Mouse (Mus musculus): ENCODE measurements around the gene Plekhs1. TPM values are rescaled to one million over a fixed set of nuclear protein-coding genes. Genes with fewer than 3 reads are reported as not detected.

The Plekhs1 gene
- total and polyA plus RNA-seq, 3 experiments, result not detected

DNA sequence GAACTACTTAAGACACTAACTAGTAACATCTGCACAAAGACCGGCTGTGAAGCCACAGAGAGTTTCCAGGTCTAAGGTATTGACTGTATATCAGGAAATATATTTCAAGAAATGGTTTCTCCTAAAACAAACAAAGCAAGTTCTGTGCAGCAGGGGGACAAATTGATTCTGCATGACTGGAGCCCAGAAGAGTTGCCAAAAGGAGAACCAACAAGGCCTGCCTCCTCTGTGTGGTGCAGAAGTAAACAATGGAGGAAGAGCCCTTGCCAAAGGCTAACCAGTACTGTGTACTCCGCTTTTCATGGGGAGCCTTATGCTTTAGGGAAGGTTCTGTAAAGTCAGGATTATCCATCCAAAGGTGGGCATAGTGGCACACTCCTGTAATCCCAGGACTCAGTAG is 1.2 kb upstream of the Plekhs1 start:
- DNase-seq (ENCODE audit: low spot score), result no peak
- no peak for ATAC-seq (ENCODE audit: extremely low read depth, insufficient number of reproducible peaks, low FRiP score, poor library complexity, severe bottlenecking)
- Histone ChIP-seq H3K36me3 (replicated peaks) (no peaks in the 10 kb centered on the region), H3K9me3 (replicated peaks) (peaks cover 7% of the 10 kb centered on the region), H3K27me3 (ENCODE audit: insufficient read depth, low read length) (peaks cover 54% of the 10 kb centered on the region), H3K4me3 (ENCODE audit: low read depth, low read length) (no peak overlapping the region), H3K4me1 (ENCODE audit: insufficient read depth, low read depth, low read length) (peaks cover 5% of the 10 kb centered on the region; the same call in 1 of the 2 replicates)
- no peak for TF ChIP-seq CTCF (IDR thresholded peaks at IDR 0.05; ENCODE audit: low read depth, low read length)

DNA sequence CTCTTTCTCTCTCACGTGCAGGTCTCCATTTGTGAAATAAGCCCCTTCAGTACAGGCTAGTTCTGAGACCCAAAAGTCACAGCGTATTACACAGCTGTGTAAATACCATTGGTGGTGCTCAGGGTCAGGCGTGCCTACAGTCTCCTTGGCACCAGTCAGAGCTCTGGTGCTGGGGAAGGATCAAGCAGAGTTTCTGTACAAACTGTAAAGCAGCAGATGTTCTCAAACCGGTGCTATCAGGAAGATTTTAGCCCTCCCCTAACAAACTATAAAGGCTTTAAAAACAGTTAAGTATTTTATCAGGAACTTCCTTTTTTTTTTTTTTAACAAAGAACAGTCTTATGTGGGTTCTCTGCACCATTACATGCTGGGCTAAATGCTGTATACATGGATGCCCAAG is 1.3 kb downstream of the Plekhs1 start:
- TF ChIP-seq GATA2 (IDR thresholded peaks at IDR 0.05; ENCODE audit: borderline replicate concordance, low read depth, low read length) (no peak), CTCF (IDR thresholded peaks at IDR 0.05; ENCODE audit: low read depth, low read length) (no peak)
- H3K27me3 ChIP-seq (ENCODE audit: insufficient read depth, low read length), result peaks cover 45% of the 10 kb centered on the region
- no peak for DNase-seq (ENCODE audit: low spot score)
- H3K4me3 ChIP-seq (ENCODE audit: low read depth, low read length), result no peak overlapping the region
- H3K4me1 ChIP-seq (ENCODE audit: insufficient read depth, low read depth, low read length), result peaks cover 5% of the 10 kb centered on the region; the same call in 1 of the 2 replicates
- no peaks in the 10 kb centered on the region for H3K36me3 ChIP-seq (replicated peaks)
- no peak for ATAC-seq (ENCODE audit: extremely low read depth, insufficient number of reproducible peaks, low FRiP score, poor library complexity, severe bottlenecking)
- peaks cover 7% of the 10 kb centered on the region for H3K9me3 ChIP-seq (replicated peaks)

DNA sequence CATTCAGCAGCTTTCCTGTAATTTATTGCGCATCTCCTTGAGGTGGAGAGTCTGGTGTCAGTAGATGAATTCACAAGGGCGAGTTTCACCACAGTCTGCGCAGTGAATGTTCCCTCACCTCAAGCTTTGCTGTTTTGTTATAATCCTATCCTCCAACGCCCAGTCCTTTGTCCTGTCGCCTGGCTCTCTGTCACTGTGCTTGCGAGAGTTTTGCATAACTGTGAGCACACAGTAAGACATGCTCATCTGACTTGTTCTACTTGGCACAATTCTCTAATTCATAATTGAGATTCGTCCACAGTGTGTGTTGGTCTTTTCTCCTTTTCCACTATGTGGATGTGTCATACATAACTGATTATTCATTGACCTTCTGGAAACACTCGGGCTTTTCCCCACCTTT is 5.0 kb downstream of the Plekhs1 start:
- H3K36me3 ChIP-seq (replicated peaks), result no peaks in the 10 kb centered on the region
- peaks cover 28% of the 10 kb centered on the region for H3K27me3 ChIP-seq (ENCODE audit: insufficient read depth, low read length)
- DNase-seq (ENCODE audit: low spot score), result no peak
- H3K4me3 ChIP-seq (ENCODE audit: low read depth, low read length), result no peak overlapping the region
- ATAC-seq (ENCODE audit: extremely low read depth, insufficient number of reproducible peaks, low FRiP score, poor library complexity, severe bottlenecking), result no peak
- H3K4me1 ChIP-seq (ENCODE audit: insufficient read depth, low read depth, low read length), result peaks cover 3% of the 10 kb centered on the region; the same call in 1 of the 2 replicates
- no peak for TF ChIP-seq GATA1 (IDR thresholded peaks at IDR 0.05; ENCODE audit: borderline replicate concordance, low read length)
- no peak for TF ChIP-seq POLR2AphosphoS5 (IDR thresholded peaks at IDR 0.05; ENCODE audit: insufficient replicate concordance, low read depth, low read length)
- no peak for TF ChIP-seq TAL1 (conservative IDR thresholded peaks at IDR 0.05; ENCODE audit: low read depth, low read length)
- no peak for TF ChIP-seq GATA2 (IDR thresholded peaks at IDR 0.05; ENCODE audit: borderline replicate concordance, low read depth, low read length)
- TF ChIP-seq CTCF (IDR thresholded peaks at IDR 0.05; ENCODE audit: low read depth, low read length), result no peak
- peaks cover 7% of the 10 kb centered on the region for H3K9me3 ChIP-seq (replicated peaks)

DNA sequence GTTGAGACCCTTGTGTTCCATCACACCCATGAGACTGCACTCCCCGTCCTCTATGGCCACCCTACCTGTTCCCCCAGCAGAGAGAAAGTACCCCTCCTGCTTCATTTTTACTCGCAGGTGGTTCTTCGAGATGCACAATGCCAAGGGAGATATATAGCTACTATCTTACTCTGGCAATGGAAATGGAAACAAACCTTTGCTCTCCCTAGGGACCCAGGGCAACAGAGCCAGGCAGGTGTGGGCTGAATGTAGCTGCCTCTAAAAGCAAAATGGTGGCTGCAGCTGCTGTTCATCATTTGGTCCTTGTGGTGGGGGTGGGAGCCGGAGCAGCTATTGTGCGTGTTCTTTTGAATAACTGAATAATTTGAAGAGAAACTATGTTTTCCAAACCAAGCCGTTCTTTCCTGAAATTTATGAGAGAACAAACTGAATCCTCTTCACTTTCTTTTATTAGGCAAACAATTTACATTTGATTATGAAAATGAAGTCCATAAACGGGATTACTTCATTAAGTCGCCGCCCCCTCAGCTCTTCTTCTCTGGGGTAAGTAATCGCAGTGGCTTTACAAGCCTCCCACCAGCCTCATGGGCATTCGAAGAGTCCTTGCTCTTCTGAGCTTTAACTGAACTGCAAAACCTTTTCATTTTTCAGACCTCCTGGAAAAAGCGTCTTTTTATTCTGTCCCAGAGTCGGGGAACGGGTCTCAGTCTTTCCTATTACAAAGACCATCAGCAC is 9.0 kb downstream of the Plekhs1 start:
- no peak overlapping the region for H3K4me3 ChIP-seq (ENCODE audit: low read depth, low read length)
- H3K36me3 ChIP-seq (replicated peaks), result no peaks in the 10 kb centered on the region
- H3K4me1 ChIP-seq (ENCODE audit: insufficient read depth, low read depth, low read length), result peaks cover 5% of the 10 kb centered on the region
- TF ChIP-seq GATA1 (IDR thresholded peaks at IDR 0.05; ENCODE audit: borderline replicate concordance, low read length) (no peak), POLR2AphosphoS5 (IDR thresholded peaks at IDR 0.05; ENCODE audit: insufficient replicate concordance, low read depth, low read length) (no peak), GATA2 (IDR thresholded peaks at IDR 0.05; ENCODE audit: borderline replicate concordance, low read depth, low read length) (no peak), CTCF (IDR thresholded peaks at IDR 0.05; ENCODE audit: low read depth, low read length) (no peak), TAL1 (conservative IDR thresholded peaks at IDR 0.05; ENCODE audit: low read depth, low read length) (no peak)
- no peaks in the 10 kb centered on the region for H3K9me3 ChIP-seq (replicated peaks)
- DNase-seq (ENCODE audit: low spot score), result no peak
- ATAC-seq (ENCODE audit: extremely low read depth, insufficient number of reproducible peaks, low FRiP score, poor library complexity, severe bottlenecking), result no peak
- peaks cover 27% of the 10 kb centered on the region for H3K27me3 ChIP-seq (ENCODE audit: insufficient read depth, low read length)

DNA sequence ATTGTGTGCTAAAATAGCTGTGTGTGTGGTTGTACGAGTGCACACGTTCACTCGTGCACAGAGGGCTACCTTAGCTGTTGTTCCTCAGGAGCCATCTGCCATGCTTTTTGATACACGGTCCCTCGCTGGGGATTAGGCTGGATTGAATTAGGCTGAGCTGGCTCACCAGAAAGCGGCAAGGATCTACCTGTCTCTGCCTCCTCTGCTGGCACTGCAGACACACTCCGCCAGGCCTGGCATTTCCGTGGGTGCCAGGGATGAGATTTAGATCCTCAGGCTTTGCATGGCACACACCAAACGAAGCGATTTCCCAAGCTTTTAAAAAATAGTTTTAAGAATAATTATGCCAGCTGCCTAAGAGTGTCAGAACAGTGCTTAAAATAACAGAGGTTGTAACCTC is 10.5 kb downstream of the Plekhs1 start:
- Histone ChIP-seq H3K27me3 (ENCODE audit: insufficient read depth, low read length) (peaks cover 27% of the 10 kb centered on the region), H3K9me3 (replicated peaks) (no peaks in the 10 kb centered on the region), H3K4me1 (ENCODE audit: insufficient read depth, low read depth, low read length) (peaks cover 5% of the 10 kb centered on the region), H3K36me3 (replicated peaks) (no peaks in the 10 kb centered on the region), H3K4me3 (ENCODE audit: low read depth, low read length) (no peak overlapping the region)
- TF ChIP-seq GATA1 (IDR thresholded peaks at IDR 0.05; ENCODE audit: borderline replicate concordance, low read length) (no peak), POLR2AphosphoS5 (IDR thresholded peaks at IDR 0.05; ENCODE audit: insufficient replicate concordance, low read depth, low read length) (no peak)
- ATAC-seq (ENCODE audit: extremely low read depth, insufficient number of reproducible peaks, low FRiP score, poor library complexity, severe bottlenecking) (no peak), DNase-seq (ENCODE audit: low spot score) (no peak)

DNA sequence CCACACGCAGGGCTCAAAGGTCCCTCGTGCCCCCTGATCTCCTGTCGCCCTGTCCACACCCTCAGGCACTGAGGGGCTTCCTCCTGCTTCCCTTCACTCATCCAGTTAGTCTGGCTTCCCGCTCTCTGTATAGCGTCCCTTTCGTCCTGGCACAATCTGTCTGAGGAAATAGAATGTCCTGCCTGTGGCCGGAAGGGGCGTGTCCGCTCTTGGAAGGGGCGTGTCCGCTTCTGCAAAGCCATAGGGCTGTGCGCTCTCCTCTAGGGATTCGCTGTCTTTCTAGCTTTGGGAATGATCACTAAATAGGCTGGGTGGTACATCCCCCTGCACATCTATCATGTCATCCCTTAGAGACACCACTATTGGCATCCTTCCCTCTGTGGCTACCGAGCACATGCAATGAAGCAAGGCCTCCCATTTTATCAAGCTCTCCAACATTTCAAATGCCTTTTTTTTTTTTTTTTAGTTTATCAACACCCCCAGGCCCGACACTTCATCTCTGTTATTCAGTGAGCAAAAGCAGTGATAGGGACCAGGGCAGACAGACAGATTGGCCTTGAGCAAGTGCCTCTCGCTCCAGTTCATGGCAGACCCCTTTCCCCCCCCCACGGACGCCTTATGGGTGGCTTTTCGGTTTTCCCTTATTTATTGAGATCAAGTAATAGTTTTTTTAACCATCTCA is 13.6 kb downstream of the Plekhs1 start:
- Histone ChIP-seq H3K27me3 (ENCODE audit: insufficient read depth, low read length) (peaks cover 39% of the 10 kb centered on the region), H3K4me3 (ENCODE audit: low read depth, low read length) (no peak overlapping the region), H3K36me3 (replicated peaks) (no peaks in the 10 kb centered on the region), H3K4me1 (ENCODE audit: insufficient read depth, low read depth, low read length) (peaks cover 5% of the 10 kb centered on the region), H3K9me3 (replicated peaks) (no peaks in the 10 kb centered on the region)
- ATAC-seq (ENCODE audit: extremely low read depth, insufficient number of reproducible peaks, low FRiP score, poor library complexity, severe bottlenecking) (no peak), DNase-seq (ENCODE audit: low spot score) (no peak)
- TF ChIP-seq GATA2 (IDR thresholded peaks at IDR 0.05; ENCODE audit: borderline replicate concordance, low read depth, low read length) (no peak), TAL1 (conservative IDR thresholded peaks at IDR 0.05; ENCODE audit: low read depth, low read length) (no peak), POLR2AphosphoS5 (IDR thresholded peaks at IDR 0.05; ENCODE audit: insufficient replicate concordance, low read depth, low read length) (no peak), GATA1 (IDR thresholded peaks at IDR 0.05; ENCODE audit: borderline replicate concordance, low read length) (no peak), CTCF (IDR thresholded peaks at IDR 0.05; ENCODE audit: low read depth, low read length) (no peak)
